Mouse (Mus musculus) kidney, adult 2 months (tissue): ENCODE results near the gene Ddo. TPM values are rescaled to one million over a fixed set of nuclear protein-coding genes. Genes with fewer than 3 reads are reported as not detected.

ENCODE experiments used
- DNase-seq: peaks from one replicate; pipeline ENCODE4 v3.0.0; 2021
- H3K27ac ChIP-seq: fragments of 200-500 bp; 2 replicates; pipeline ENCODE4 v1.5.1; 2012; ENCODE audit warnings: low read depth, low read length, control low read depth, inconsistent platforms; ENCODE audit not compliant: insufficient read depth
- H3K27me3 ChIP-seq: fragments of 200-500 bp; replicated peaks from 2 replicates; pipeline ENCODE4 v1.6.1; 2012; ENCODE audit warnings: mild to moderate bottlenecking, moderate library complexity, low read length, inconsistent platforms; ENCODE audit not compliant: control insufficient read depth, insufficient read depth
- H3K36me3 ChIP-seq: fragments of 200-500 bp; 2 replicates; pipeline ENCODE4 v1.6.1; 2012; ENCODE audit warnings: mild to moderate bottlenecking, moderate library complexity, low read length, inconsistent platforms; ENCODE audit not compliant: control insufficient read depth, insufficient read depth
- H3K4me1 ChIP-seq: fragments of 200-500 bp; 2 replicates; pipeline ENCODE4 v1.6.1; 2011; ENCODE audit warnings: low read length; ENCODE audit not compliant: control insufficient read depth, insufficient read depth
- H3K4me3 ChIP-seq: fragments of 200-500 bp; 2 replicates; pipeline ENCODE4 v1.5.1; 2011; ENCODE audit warnings: mild to moderate bottlenecking, low read depth, low read length, control low read depth; ENCODE audit not compliant: insufficient read depth
- CTCF ChIP-seq: fragments of 200-500 bp; conservative IDR thresholded peaks from 2 replicates; pipeline ENCODE4 v1.5.1; 2011; ENCODE audit warnings: low read depth, mild to moderate bottlenecking, control low read depth, low read length, moderate library complexity, mixed read lengths; ENCODE audit not compliant: insufficient read depth, insufficient read length
- POLR2A ChIP-seq: fragments of 200-500 bp; IDR thresholded peaks from one replicate; pipeline ENCODE4 v1.6.1; 2011; ENCODE audit warnings: low read depth, low read length, control low read depth
- WGBS: fragments of 180-500 bp; shearing (Covaris S2); methylation state at CpG from one replicate; pipeline ENCODE4 v1.1.7; 2018; 5-methylcytosine and 5-hydroxymethylcytosine counted together
- polyA plus RNA-seq: library from polyadenylated mRNA; depleted of rRNA; stranded (reverse); fragments of >200 nt; gene quantifications from 2 replicates; pipeline ENCODE4 v1.2.3, GENCODE M21; 2012

Gene Ddo
- polyA plus RNA-seq, 1 experiment, result 54.3 TPM

GRCm38 (mm10) chr10:40629140-40629539 is 671 bp upstream of the Ddo start:
- peak; percentile 90 for DNase-seq
- Histone ChIP-seq H3K4me1 (peaks cover 8% of the 10 kb centered on the region; the same call in 1 of the 2 replicates), H3K36me3 (no peaks in the 10 kb centered on the region), H3K27me3 (no peaks in the 10 kb centered on the region), H3K4me3 (no peak overlapping the region), H3K27ac (peak overlapping the region; percentile 97)
- WGBS, result 65% methylated on average over 7 of the region's 7 CpGs
- no peak for TF ChIP-seq POLR2A
- peak; percentile 87 for TF ChIP-seq CTCF

- peaks cover 8% of the 10 kb centered on the region; the same call in 1 of the 2 replicates for H3K4me1 ChIP-seq
- peak overlapping the region; percentile 66 for H3K4me3 ChIP-seq
- H3K27ac ChIP-seq, result peak overlapping the region; percentile 98
- peak; percentile 92 for DNase-seq
- TF ChIP-seq POLR2A (no peak), CTCF (no peak)
- H3K36me3 ChIP-seq, result no peaks in the 10 kb centered on the region
- no peaks in the 10 kb centered on the region for H3K27me3 ChIP-seq
- 24% methylated on average over 5 of the region's 5 CpGs for WGBS
Measured at GRCm38 (mm10) chr10:40630457-40630856, 646 bp downstream of the Ddo start.

- Histone ChIP-seq H3K4me3 (peak overlapping the region; percentile 66), H3K27ac (peak overlapping the region; percentile 98), H3K4me1 (peaks cover 8% of the 10 kb centered on the region; the same call in 1 of the 2 replicates), H3K36me3 (no peaks in the 10 kb centered on the region), H3K27me3 (no peaks in the 10 kb centered on the region)
- TF ChIP-seq CTCF (no peak), POLR2A (no peak)
- whole genome bisulfite sequencing, result 27% methylated on average over 9 of the region's 9 CpGs
- DNase-seq, result peak; percentile 86
Measured at GRCm38 (mm10) chr10:40630961-40631360, 1.1 kb downstream of the Ddo start.

GRCm38 (mm10) chr10:40632087-40632486 is 2.3 kb downstream of the Ddo start:
- no peak for DNase-seq

GRCm38 (mm10) chr10:40637331-40637730 is 7.5 kb downstream of the Ddo start:
- no peaks in the 10 kb centered on the region for H3K27me3 ChIP-seq
- 65% methylated on average over 10 of the region's 10 CpGs for WGBS
- H3K27ac ChIP-seq, result no peak overlapping the region
- no peak for TF ChIP-seq POLR2A
- no peak for TF ChIP-seq CTCF
- no peak overlapping the region for H3K4me3 ChIP-seq
- H3K36me3 ChIP-seq, result no peaks in the 10 kb centered on the region
- DNase-seq, result no peak
- H3K4me1 ChIP-seq, result no peaks in the 10 kb centered on the region; the same call in 1 of the 2 replicates

More at GRCm38 (mm10) chr10:40632087-40632486, 2.3 kb downstream of the Ddo start:
- no peak for TF ChIP-seq CTCF
- Histone ChIP-seq H3K27ac (0 out of 2 replicates have a peak overlapping the region, but pooled peaks have one; percentile 3), H3K36me3 (no peaks in the 10 kb centered on the region), H3K4me1 (peaks cover 8% of the 10 kb centered on the region; the same call in 1 of the 2 replicates), H3K27me3 (no peaks in the 10 kb centered on the region), H3K4me3 (no peak overlapping the region)
- WGBS, result 51% methylated on average over 3 of the region's 3 CpGs

GRCm38 (mm10) chr10:40638276-40638675 is 8.5 kb downstream of the Ddo start:
- no peak for DNase-seq
- no peak for TF ChIP-seq POLR2A
- TF ChIP-seq CTCF, result no peak
- Histone ChIP-seq H3K4me1 (no peaks in the 10 kb centered on the region), H3K4me3 (no peak overlapping the region), H3K27me3 (no peaks in the 10 kb centered on the region), H3K27ac (no peak overlapping the region), H3K36me3 (no peaks in the 10 kb centered on the region)
- WGBS, result 59% methylated on average over 7 of the region's 7 CpGs

- Histone ChIP-seq H3K4me3 (no peak overlapping the region), H3K36me3 (no peaks in the 10 kb centered on the region), H3K27ac (no peak overlapping the region), H3K27me3 (no peaks in the 10 kb centered on the region), H3K4me1 (no peaks in the 10 kb centered on the region)
- no peak for DNase-seq
- WGBS, result 53% methylated on average over 26 of the region's 26 CpGs
- no peak for TF ChIP-seq CTCF
- no peak for TF ChIP-seq POLR2A
Measured at GRCm38 (mm10) chr10:40638823-40639819, 9.3 kb downstream of the Ddo start.
